Mouse (Mus musculus): ENCODE data around the gene Fxyd1.

DNA sequence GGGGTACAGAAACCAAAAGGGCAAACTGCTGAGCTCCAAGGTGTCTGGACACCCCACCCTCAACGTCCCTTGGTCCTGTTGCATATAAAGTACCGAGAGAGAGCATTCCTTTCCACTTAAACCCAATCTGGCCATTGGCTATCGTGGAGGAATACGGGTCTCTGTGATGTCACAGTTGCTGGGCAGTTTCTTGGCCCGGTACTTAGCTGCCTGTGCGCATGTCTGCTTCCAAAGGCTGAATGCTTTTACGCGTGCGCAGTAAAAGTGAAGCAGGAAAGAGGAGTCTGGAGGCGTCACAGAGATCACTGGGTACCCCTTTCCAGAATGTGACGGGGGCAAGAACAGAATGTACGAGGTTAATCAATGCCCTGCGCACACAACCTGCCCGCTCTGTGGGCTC is 12.5 kb upstream of the Fxyd1 start:
- TF ChIP-seq ELF1 (IDR thresholded peaks at IDR 0.05; ENCODE audit: low read depth, low read length) = no peak
- TF ChIP-seq ZNF384 (IDR thresholded peaks at IDR 0.05; ENCODE audit: low read depth, low read length) = no peak
- no peak for TF ChIP-seq JUND (IDR thresholded peaks at IDR 0.05; ENCODE audit: low read depth, low read length)
- TF ChIP-seq RCOR1 (IDR thresholded peaks at IDR 0.05; ENCODE audit: low read depth, low read length) = no peak

Measured in MEL (cell line).